Mouse (Mus musculus): ENCODE measurements around the gene Hmgcs2. TPM values are rescaled to one million over a fixed set of nuclear protein-coding genes. Genes with fewer than 3 reads are reported as not detected.

Gene Hmgcs2
- total and polyA plus RNA-seq, 2 experiments = 765 to 1,077 TPM

DNA sequence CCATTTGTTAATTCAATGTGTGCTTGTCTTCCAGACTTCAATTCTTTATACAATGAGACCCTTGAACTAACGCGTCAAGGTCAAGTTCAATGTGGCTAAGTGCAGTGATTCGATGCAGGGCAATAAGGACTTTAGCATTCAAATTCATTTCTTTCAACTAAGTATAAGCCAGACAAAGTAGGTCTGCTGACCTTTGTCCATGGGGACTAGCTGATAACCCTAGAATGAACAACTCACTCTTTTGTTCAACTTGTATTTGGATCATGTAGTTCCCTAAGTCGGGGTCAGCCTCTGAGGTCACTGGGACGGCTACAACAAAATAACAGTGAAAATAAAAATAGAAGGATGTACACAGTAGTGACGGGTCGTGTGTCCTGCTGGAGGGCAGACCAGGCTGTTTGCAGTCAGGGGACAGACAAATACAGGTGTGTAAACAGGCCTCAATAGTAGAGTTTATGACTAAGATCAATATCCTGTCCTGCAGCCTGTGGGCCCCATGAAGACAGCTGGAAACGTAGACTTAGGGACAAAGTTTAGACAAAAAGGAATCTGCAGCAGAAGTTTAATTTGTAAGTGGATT is 37.7 kb upstream of the Hmgcs2 start:
- TF ChIP-seq POLR2A (IDR thresholded peaks at IDR 0.05; ENCODE audit: extremely low read depth, insufficient read depth, low read length) (no peak), CTCF (IDR thresholded peaks at IDR 0.05; ENCODE audit: low read depth, low read length) (no peak)
- 16% methylated on average over 8 of the region's 8 CpGs for WGBS
- peak overlapping the region; percentile 80 for H3K27ac ChIP-seq (replicated peaks; ENCODE audit: insufficient read depth, low read depth, low read length)
- no peak overlapping the region for H3K4me3 ChIP-seq (ENCODE audit: insufficient read depth, low read depth, low read length)
- no peak overlapping the region for H3K9ac ChIP-seq (ENCODE audit: low read depth, low read length)
- no peaks in the 10 kb centered on the region for H3K27me3 ChIP-seq (ENCODE audit: control insufficient read depth, insufficient read depth, low read length)
- peaks cover 35% of the 10 kb centered on the region for H3K4me1 ChIP-seq (ENCODE audit: control insufficient read depth, insufficient read depth, low read length)
- no peaks in the 10 kb centered on the region for H3K79me2 ChIP-seq (ENCODE audit: control insufficient read depth, insufficient read depth, low read length)
- H3K36me3 ChIP-seq (ENCODE audit: control insufficient read depth, insufficient read depth, low read length) = no peaks in the 10 kb centered on the region
- peak; percentile 97 for DNase-seq (ENCODE audit: extremely low read depth, low read depth, low spot score)

DNA sequence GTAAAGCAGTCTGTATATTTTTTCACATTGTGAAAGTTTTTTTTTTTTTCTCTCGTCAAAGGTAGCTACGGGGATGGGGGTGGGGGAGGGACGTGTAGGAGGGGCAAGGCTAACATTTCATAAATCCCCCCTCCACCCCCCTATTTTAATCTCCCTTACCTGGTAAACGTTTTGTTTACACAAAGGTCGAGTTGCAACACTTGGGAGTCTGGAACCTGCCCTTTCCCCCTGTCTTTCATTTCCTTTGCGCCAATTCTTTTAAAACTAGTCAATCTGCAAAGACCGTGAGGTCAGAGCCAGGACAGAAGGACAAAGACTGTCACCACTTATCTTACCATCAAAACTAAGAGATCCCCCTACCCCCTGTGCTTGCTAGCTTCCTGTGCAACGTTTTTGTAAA is 34.3 kb upstream of the Hmgcs2 start:
- TF ChIP-seq CTCF (IDR thresholded peaks at IDR 0.05; ENCODE audit: low read depth, low read length) (no peak), POLR2A (IDR thresholded peaks at IDR 0.05; ENCODE audit: extremely low read depth, insufficient read depth, low read length) (no peak)
- H3K79me2 ChIP-seq (ENCODE audit: control insufficient read depth, insufficient read depth, low read length) = no peaks in the 10 kb centered on the region
- H3K4me3 ChIP-seq (ENCODE audit: insufficient read depth, low read depth, low read length) = no peak overlapping the region
- 10% methylated on average over 8 of the region's 8 CpGs for WGBS
- H3K36me3 ChIP-seq (ENCODE audit: control insufficient read depth, insufficient read depth, low read length) = no peaks in the 10 kb centered on the region
- peaks cover 43% of the 10 kb centered on the region for H3K4me1 ChIP-seq (ENCODE audit: control insufficient read depth, insufficient read depth, low read length)
- DNase-seq (ENCODE audit: extremely low read depth, low read depth, low spot score) = peak; percentile 98
- H3K9ac ChIP-seq (ENCODE audit: low read depth, low read length) = peak overlapping the region; percentile 56
- H3K27ac ChIP-seq (replicated peaks; ENCODE audit: insufficient read depth, low read depth, low read length) = peak overlapping the region; percentile 92
- no peaks in the 10 kb centered on the region for H3K27me3 ChIP-seq (ENCODE audit: control insufficient read depth, insufficient read depth, low read length)

DNA sequence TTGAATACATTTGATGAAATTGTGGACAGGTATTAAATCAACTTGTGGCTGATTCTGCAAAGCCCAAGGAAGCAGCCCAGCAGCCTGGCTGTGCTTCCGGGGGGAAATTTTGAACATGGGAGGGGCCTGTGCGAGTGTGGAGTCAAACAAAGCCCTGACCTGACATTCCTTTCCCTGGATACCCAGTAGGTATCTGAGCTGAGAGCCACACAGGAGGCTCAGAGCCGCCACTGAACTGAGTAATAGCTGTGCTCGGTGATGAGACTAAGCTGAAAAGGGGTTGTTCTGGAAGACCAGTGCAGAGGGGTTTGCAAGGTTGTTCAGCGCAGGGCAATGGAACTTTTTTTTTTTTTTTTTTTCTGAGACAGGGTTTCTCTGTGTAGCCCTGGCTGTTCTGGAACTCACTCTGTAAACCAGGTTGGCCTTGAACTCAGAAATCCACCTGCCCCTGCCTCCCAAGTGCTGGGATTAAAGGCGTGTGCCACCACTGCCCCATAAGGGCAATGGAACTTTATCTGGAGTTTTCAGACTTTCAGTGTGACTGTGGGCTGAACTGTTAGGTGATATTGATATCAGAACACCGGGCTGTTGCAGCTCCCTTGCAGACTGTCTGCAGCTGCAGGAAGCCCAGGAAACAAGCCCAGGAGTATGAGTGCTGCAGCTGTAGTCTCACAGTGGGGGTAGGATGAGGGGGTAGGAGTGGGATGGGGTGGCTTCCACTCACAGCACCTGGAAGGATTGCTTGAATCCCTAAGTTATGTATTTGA is 33.1 kb upstream of the Hmgcs2 start:
- TF ChIP-seq CTCF (IDR thresholded peaks at IDR 0.05; ENCODE audit: low read depth, low read length) (no peak), POLR2A (IDR thresholded peaks at IDR 0.05; ENCODE audit: extremely low read depth, insufficient read depth, low read length) (no peak)
- H3K27me3 ChIP-seq (ENCODE audit: control insufficient read depth, insufficient read depth, low read length) = no peaks in the 10 kb centered on the region
- peak; percentile 59 for DNase-seq (ENCODE audit: extremely low read depth, low read depth, low spot score)
- H3K27ac ChIP-seq (replicated peaks; ENCODE audit: insufficient read depth, low read depth, low read length) = peak overlapping the region; percentile 92
- peak overlapping the region; percentile 26; the same call in 1 of the 2 replicates for H3K9ac ChIP-seq (ENCODE audit: low read depth, low read length)
- no peak overlapping the region for H3K4me3 ChIP-seq (ENCODE audit: insufficient read depth, low read depth, low read length)
- no peaks in the 10 kb centered on the region for H3K36me3 ChIP-seq (ENCODE audit: control insufficient read depth, insufficient read depth, low read length)
- no peaks in the 10 kb centered on the region for H3K79me2 ChIP-seq (ENCODE audit: control insufficient read depth, insufficient read depth, low read length)
- H3K4me1 ChIP-seq (ENCODE audit: control insufficient read depth, insufficient read depth, low read length) = peaks cover 36% of the 10 kb centered on the region
- WGBS = 18% methylated on average over 7 of the region's 7 CpGs

DNA sequence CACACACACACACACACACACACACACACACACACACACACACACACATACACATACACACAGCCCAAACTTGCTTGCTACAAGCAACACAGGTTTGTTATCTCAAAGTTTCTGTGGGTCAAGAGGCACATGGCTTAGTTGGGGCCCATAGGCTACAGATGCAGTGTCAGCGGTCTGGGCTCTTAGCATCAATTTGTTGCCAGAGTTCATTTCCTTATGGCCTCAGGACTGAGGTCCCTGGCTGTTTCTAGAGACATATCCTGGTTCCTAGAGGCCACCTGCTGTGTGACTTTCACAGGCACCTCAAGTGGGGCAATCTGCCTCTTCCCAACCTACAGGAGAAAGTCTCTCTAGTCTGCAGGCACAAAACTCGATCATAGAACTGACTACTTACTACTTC is 30.9 kb upstream of the Hmgcs2 start:
- Histone ChIP-seq H3K79me2 (ENCODE audit: control insufficient read depth, insufficient read depth, low read length) (no peaks in the 10 kb centered on the region), H3K4me3 (ENCODE audit: insufficient read depth, low read depth, low read length) (no peak overlapping the region), H3K9ac (ENCODE audit: low read depth, low read length) (no peak overlapping the region), H3K4me1 (ENCODE audit: control insufficient read depth, insufficient read depth, low read length) (peaks cover 26% of the 10 kb centered on the region), H3K27ac (replicated peaks; ENCODE audit: insufficient read depth, low read depth, low read length) (peak overlapping the region; percentile 17), H3K27me3 (ENCODE audit: control insufficient read depth, insufficient read depth, low read length) (no peaks in the 10 kb centered on the region), H3K36me3 (ENCODE audit: control insufficient read depth, insufficient read depth, low read length) (no peaks in the 10 kb centered on the region)
- no peak for TF ChIP-seq CTCF (IDR thresholded peaks at IDR 0.05; ENCODE audit: low read depth, low read length)
- TF ChIP-seq POLR2A (IDR thresholded peaks at IDR 0.05; ENCODE audit: extremely low read depth, insufficient read depth, low read length) = no peak
- DNase-seq (ENCODE audit: extremely low read depth, low read depth, low spot score) = no peak
- 86% methylated on average over 2 of the region's 2 CpGs for WGBS

DNA sequence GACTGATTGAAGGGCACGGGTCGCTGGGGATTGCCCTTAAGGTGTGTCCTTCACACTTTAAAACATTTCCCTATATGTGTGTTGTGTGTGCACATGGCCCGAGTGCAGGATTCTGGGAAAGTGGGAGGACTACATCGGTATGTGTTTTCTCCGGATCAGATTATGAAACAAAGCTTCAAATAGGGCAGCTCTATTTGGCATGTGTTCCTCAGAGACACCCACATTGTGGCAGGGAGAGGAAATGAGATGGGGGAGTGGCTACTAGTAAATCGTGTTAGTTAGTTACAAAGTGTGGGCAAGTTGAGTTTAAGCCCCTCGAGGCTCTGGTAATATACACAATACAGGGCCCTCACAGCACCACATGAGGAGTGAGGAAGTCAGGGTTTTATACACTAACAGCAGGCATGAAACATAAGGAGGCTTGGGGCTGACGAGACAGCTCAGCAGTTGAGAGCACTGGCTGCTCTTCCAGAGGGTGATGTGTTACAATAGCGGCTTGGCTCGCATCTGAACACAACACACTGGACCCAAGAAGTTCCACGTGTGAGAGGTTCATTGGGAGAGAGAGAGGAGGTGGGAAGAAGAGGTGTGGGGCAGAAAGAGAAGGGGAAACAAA is 30.3 kb upstream of the Hmgcs2 start:
- Histone ChIP-seq H3K4me3 (ENCODE audit: insufficient read depth, low read depth, low read length) (no peak overlapping the region), H3K27ac (replicated peaks; ENCODE audit: insufficient read depth, low read depth, low read length) (peak overlapping the region; percentile 17), H3K79me2 (ENCODE audit: control insufficient read depth, insufficient read depth, low read length) (no peaks in the 10 kb centered on the region), H3K9ac (ENCODE audit: low read depth, low read length) (no peak overlapping the region; the same call in 1 of the 2 replicates), H3K27me3 (ENCODE audit: control insufficient read depth, insufficient read depth, low read length) (no peaks in the 10 kb centered on the region), H3K4me1 (ENCODE audit: control insufficient read depth, insufficient read depth, low read length) (peaks cover 29% of the 10 kb centered on the region), H3K36me3 (ENCODE audit: control insufficient read depth, insufficient read depth, low read length) (no peaks in the 10 kb centered on the region)
- TF ChIP-seq CTCF (IDR thresholded peaks at IDR 0.05; ENCODE audit: low read depth, low read length) (no peak), POLR2A (IDR thresholded peaks at IDR 0.05; ENCODE audit: extremely low read depth, insufficient read depth, low read length) (no peak)
- DNase-seq (ENCODE audit: extremely low read depth, low read depth, low spot score) = peak; percentile 59
- WGBS = 49% methylated on average over 11 of the region's 11 CpGs

Data from liver, adult 2 months (tissue).